Mouse (Mus musculus) liver, embryonic 15.5 days (tissue): ENCODE measurements around the gene Irak1. TPM values are rescaled to one million over a fixed set of nuclear protein-coding genes. Genes with fewer than 3 reads are reported as not detected.

Experiments
- ATAC-seq: fragments of 200-750 bp; cut with Nextera tagmentation; 2 replicates; pipeline ENCODE4 v1.8.0; 2017; ENCODE audit warnings: moderate number of reproducible peaks, mild to moderate bottlenecking, moderate library complexity; ENCODE audit not compliant: insufficient read depth
- H3K27ac ChIP-seq: fragments of 300-500 bp; sonication (generic); replicated peaks from 2 replicates; pipeline ENCODE4 v1.5.1; 2015; ENCODE audit warnings: mild to moderate bottlenecking, inconsistent platforms
- H3K27me3 ChIP-seq: fragments of 300-500 bp; sonication (generic); 2 replicates; pipeline ENCODE4 v1.6.1; 2015; ENCODE audit warnings: mild to moderate bottlenecking, inconsistent platforms
- H3K36me3 ChIP-seq: fragments of 300-500 bp; sonication (generic); replicated peaks from 2 replicates; pipeline ENCODE4 v1.6.1; 2015; ENCODE audit warnings: moderate library complexity, mild to moderate bottlenecking, inconsistent platforms
- H3K4me1 ChIP-seq: fragments of 300-500 bp; sonication (generic); replicated peaks from 2 replicates; pipeline ENCODE4 v1.6.1; 2015; ENCODE audit warnings: inconsistent platforms
- H3K4me2 ChIP-seq: fragments of 300-500 bp; sonication (generic); 2 replicates; pipeline ENCODE4 v1.6.1; 2015; ENCODE audit warnings: moderate library complexity, mild to moderate bottlenecking, inconsistent platforms
- H3K4me3 ChIP-seq: fragments of 300-500 bp; sonication (generic); replicated peaks from 2 replicates; pipeline ENCODE4 v1.5.1; 2015; ENCODE audit warnings: mild to moderate bottlenecking, inconsistent platforms
- H3K9ac ChIP-seq: fragments of 300-500 bp; sonication (generic); 2 replicates; pipeline ENCODE4 v1.6.1; 2015; ENCODE audit warnings: moderate library complexity, mild to moderate bottlenecking, inconsistent platforms
- H3K9me3 ChIP-seq: fragments of 300-500 bp; sonication (generic); replicated peaks from 2 replicates; pipeline ENCODE4 v1.6.1; 2016; ENCODE audit warnings: inconsistent platforms
- WGBS: fragments of 180-500 bp; shearing (Covaris S2); methylation state at CpG from one replicate; pipeline ENCODE4 v1.1.7; 2015; ENCODE audit warnings: mixed read lengths; ENCODE audit not compliant: insufficient replicate concordance; 5-methylcytosine and 5-hydroxymethylcytosine counted together
- microRNA counts: library from miRNA; unstranded; fragments of <30 nt; microRNA quantifications from one replicate; lab custom pipeline; 2016
- microRNA-seq: library from miRNA; unstranded; fragments of <30 nt; microRNA quantifications from one replicate; pipeline ENCODE4, GENCODE M21; 2016
- polyA plus RNA-seq: library from polyadenylated mRNA; unstranded; fragments of >200 nt; fragmentation: Nextera tagmentation; extraction: Ambion mirVana; gene quantifications from 2 replicates; pipeline ENCODE4 v1.2.1, GENCODE M21; 2015

Gene Irak1
- polyA plus RNA-seq, 1 experiment from 2014 or later = 23.0 TPM

DNA sequence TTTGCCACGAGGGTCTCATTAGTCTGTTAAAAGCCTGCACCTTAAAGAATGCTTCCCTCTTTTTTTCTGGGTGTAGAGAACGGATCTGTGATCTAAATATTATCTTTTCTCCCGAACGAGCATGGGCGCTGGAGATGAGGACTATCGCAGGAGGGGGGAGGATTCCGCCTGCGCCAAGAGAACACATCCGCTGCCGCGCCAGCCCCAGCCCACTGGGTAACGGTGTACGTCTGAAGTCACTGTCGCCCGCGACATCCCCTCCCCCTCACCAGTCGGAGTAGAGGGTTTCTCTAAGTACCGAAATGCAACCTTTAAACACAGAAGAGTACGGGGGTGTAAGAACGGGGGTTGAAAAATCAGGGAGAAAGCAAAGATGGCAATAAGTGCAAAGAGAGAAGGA lies 58.4 kb downstream of the Irak1 start:
- H3K27ac ChIP-seq = peak overlapping the region; percentile 99
- H3K4me2 ChIP-seq = peak overlapping the region; percentile 78
- no peaks in the 10 kb centered on the region for H3K27me3 ChIP-seq
- no peaks in the 10 kb centered on the region for H3K9me3 ChIP-seq
- peak overlapping the region; percentile 77 for H3K4me3 ChIP-seq
- no peak for ATAC-seq
- H3K9ac ChIP-seq = peak overlapping the region; percentile 72
- peaks cover 24% of the 10 kb centered on the region for H3K36me3 ChIP-seq
- peaks cover 43% of the 10 kb centered on the region for H3K4me1 ChIP-seq
- 10% methylated on average over 20 of the region's 20 CpGs for WGBS

DNA sequence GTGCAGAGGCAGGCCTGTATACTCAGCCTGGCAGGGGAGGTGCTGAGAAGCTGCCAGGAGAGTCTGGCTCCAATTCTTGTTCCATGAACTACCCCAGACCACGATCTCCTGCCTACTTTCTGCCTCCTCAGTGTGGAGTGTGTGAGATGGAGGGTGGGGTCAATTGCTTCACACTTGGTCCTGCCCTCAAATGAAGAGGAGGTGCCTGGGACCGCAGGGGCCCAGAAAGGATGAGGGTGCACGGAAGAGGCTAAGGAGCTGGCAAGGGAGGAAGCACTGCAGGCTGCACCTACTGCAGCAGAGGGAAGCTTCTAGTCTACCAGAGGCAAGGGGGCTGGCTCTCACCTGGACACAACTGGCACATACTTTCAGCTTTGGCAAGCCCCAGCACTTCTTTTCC lies 59.4 kb downstream of the Irak1 start:
- Histone ChIP-seq H3K4me2 (peak overlapping the region; percentile 78), H3K9me3 (no peaks in the 10 kb centered on the region), H3K36me3 (peaks cover 33% of the 10 kb centered on the region), H3K27ac (peak overlapping the region; percentile 99), H3K27me3 (no peaks in the 10 kb centered on the region), H3K4me1 (peaks cover 42% of the 10 kb centered on the region), H3K4me3 (peak overlapping the region; percentile 77), H3K9ac (peak overlapping the region; percentile 72)
- 21% methylated on average over 3 of the region's 3 CpGs for WGBS
- ATAC-seq = peak; percentile 34

MicroRNAs within 50 kb of the gene (microRNA counts, 519-probe panel; counts per million panel counts)
- not detected for microRNA mmu-miR-718 (lab: Ali Mortazavi, UCI)

Small RNAs within 50 kb of the gene (microRNA-seq; reads per million reads assigned to microRNA genes)
- gene Mir5132 = 1.5 reads per million
- gene Mir718 = not detected

Other genes starting within 250 kb of the Irak1 start
- gene Srpk3, start 249.5 kb downstream of the Irak1 start, polyA plus RNA-seq = 1.9 and 2.9 TPM in 2 replicates
- gene Idh3g, start 237.0 kb downstream of the Irak1 start, polyA plus RNA-seq = 117 and 127 TPM in 2 replicates
- 162 and 163 TPM in 2 replicates for gene Ssr4, start 236.9 kb downstream of the Irak1 start, polyA plus RNA-seq
- 0.07 and 0.08 TPM in 2 replicates for gene Pdzd4, start 198.9 kb downstream of the Irak1 start, polyA plus RNA-seq
- gene Avpr2, start 131.8 kb downstream of the Irak1 start, polyA plus RNA-seq = 0.05 and 0.10 TPM in 2 replicates
- 0.21 and 0.26 TPM in 2 replicates for gene L1cam, start 127.8 kb downstream of the Irak1 start, polyA plus RNA-seq
- 6.4 and 7.7 TPM in 2 replicates for gene Arhgap4, start 102.0 kb downstream of the Irak1 start, polyA plus RNA-seq
- 72.4 and 79.2 TPM in 2 replicates for gene Naa10, start 102.0 kb downstream of the Irak1 start, polyA plus RNA-seq
- gene Renbp, start 93.1 kb downstream of the Irak1 start, polyA plus RNA-seq = 19.6 and 22.6 TPM in 2 replicates
- 29.6 and 30.7 TPM in 2 replicates for gene Hcfc1, start 57.6 kb downstream of the Irak1 start, polyA plus RNA-seq
- not detected in 2 replicates for gene Opn1mw, start 103.5 kb upstream of the Irak1 start, polyA plus RNA-seq
- gene Mecp2, start 111.4 kb upstream of the Irak1 start, polyA plus RNA-seq = 6.2 and 6.9 TPM in 2 replicates
- gene Tex28, start 143.9 kb upstream of the Irak1 start, polyA plus RNA-seq = not detected in 2 replicates
- not detected in 2 replicates for gene Tktl1, start 153.3 kb upstream of the Irak1 start, polyA plus RNA-seq
- 41.6 and 47.6 TPM in 2 replicates for gene Flna, start 225.9 kb upstream of the Irak1 start, polyA plus RNA-seq
- 8.0 and 8.5 TPM in 2 replicates for gene Emd, start 230.8 kb upstream of the Irak1 start, polyA plus RNA-seq
- gene Rpl10, start 246.9 kb upstream of the Irak1 start, polyA plus RNA-seq = 356 and 378 TPM in 2 replicates